Mouse (Mus musculus) C2C12 (cell line): Measurements from ENCODE around the gene Itgb2.

Experiments used
- CEBPB ChIP-seq: IDR thresholded peaks from one replicate; pipeline ENCODE4 v1.6.1; 2011; ENCODE audit warnings: low read depth, mild to moderate bottlenecking, control low read depth, moderate library complexity
- CTCF ChIP-seq: IDR thresholded peaks from one replicate; pipeline ENCODE4 v1.5.1; 2011; ENCODE audit not compliant: control insufficient read depth, insufficient read depth, insufficient read length
- MYOD1 ChIP-seq: IDR thresholded peaks from one replicate; pipeline ENCODE4 v1.6.1; 2011; ENCODE audit warnings: low read depth; ENCODE audit not compliant: control insufficient read depth, insufficient read length
- USF1 ChIP-seq: IDR thresholded peaks from one replicate; pipeline ENCODE4 v1.6.1; 2011; ENCODE audit warnings: low read depth, mild to moderate bottlenecking, control low read depth, moderate library complexity

- TF ChIP-seq CEBPB, result no peak
- TF ChIP-seq USF1, result no peak
- no peak for TF ChIP-seq CTCF
- no peak for TF ChIP-seq MYOD1
Observed at GRCm38 (mm10) chr10:77515385-77516348, 14.4 kb upstream of the Itgb2 start, which contains the start of gene Fam207a.
